Comparison of ENCODE assay signal across 24 mouse cellular contexts in the genomic region with DNA sequence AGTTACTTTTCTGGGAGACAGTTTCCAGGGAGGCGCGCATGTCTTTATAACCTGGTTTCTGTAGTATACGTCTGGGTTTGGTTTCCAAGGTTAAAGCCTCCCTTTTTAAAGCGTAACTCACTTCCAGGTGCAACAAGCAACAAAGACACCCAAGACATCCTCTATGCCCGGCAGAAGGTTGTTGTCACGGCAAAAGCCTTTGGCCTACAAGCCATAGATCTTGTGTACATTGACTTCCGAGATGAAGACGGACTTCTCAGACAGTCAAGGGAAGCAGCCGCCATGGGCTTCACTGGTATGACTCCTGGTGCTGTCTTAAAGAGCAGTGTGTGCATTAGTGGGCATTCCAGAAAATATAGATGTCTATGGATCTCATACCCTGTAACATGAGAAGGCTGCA.
DNase-seq lines count a peak whose midpoint lies in the region; ATAC-seq and TF ChIP-seq lines count a peak whose summit lies in the region.
"Had no signal": no experiment of that assay in that cellular context is flagged by ENCODE, and none has a peak within 500 bp of the region (broad histone marks: within the 10 kb centered on the region; RNA-seq: fewer than 3 reads in every experiment).

No protein-coding gene starts in this region.

- no peak overlapping the region for H3K9ac ChIP-seq in forebrain, embryonic 16.5 days (replicated peaks; ENCODE audit: low read depth, low read length)
- no peak overlapping the region for H3K9ac ChIP-seq in heart, embryonic 12.5 days
- H3K9ac ChIP-seq in midbrain, embryonic 15.5 days, result no peak overlapping the region
- H3K9ac ChIP-seq in midbrain, embryonic 13.5 days (replicated peaks), result no peak overlapping the region
- H3K9ac ChIP-seq: embryonic facial prominence, embryonic 13.5 days; hindbrain, embryonic 13.5 days; intestine, embryonic 15.5 days had no signal

- TF ChIP-seq CTCF in cerebellum, adult 2 months (IDR thresholded peaks at IDR 0.05; ENCODE audit: borderline replicate concordance, insufficient read depth, low read depth, low read length), result no peak

- no peak for TF ChIP-seq POLR2A in cerebellum, adult 2 months (IDR thresholded peaks at IDR 0.05; ENCODE audit: borderline replicate concordance, insufficient read depth, low read length)

- H3K36me3 ChIP-seq in forebrain, embryonic 10.5 days (replicated peaks), result no peaks in the 10 kb centered on the region
- H3K36me3 ChIP-seq in forebrain, embryonic 16.5 days (ENCODE audit: control insufficient read depth, insufficient read depth), result no peaks in the 10 kb centered on the region
- no peaks in the 10 kb centered on the region for H3K36me3 ChIP-seq in heart, embryonic 12.5 days
- H3K36me3 ChIP-seq in midbrain, embryonic 15.5 days (replicated peaks), result no peaks in the 10 kb centered on the region
- H3K36me3 ChIP-seq in midbrain, embryonic 13.5 days, result no peaks in the 10 kb centered on the region
- H3K36me3 ChIP-seq: embryonic facial prominence, embryonic 10.5 days; embryonic facial prominence, embryonic 13.5 days; heart, embryonic 10.5 days; hindbrain, embryonic 13.5 days; intestine, embryonic 15.5 days had no signal

- no peak for ATAC-seq in forebrain, embryonic 16.5 days
- ATAC-seq in heart, embryonic 12.5 days (ENCODE audit: insufficient number of reproducible peaks, low FRiP score), result no peak
- no peak for ATAC-seq in midbrain, embryonic 15.5 days (replicated peaks)
- no peak for ATAC-seq in midbrain, embryonic 13.5 days
- ATAC-seq: activated CD4-positive, CD25-positive, alpha-beta regulatory T cell, adult 4 months; intestine, embryonic 15.5 days had no signal

- no peaks in the 10 kb centered on the region for H3K9me3 ChIP-seq in forebrain, embryonic 10.5 days
- H3K9me3 ChIP-seq in forebrain, embryonic 16.5 days (ENCODE audit: control insufficient read depth, low read length), result no peaks in the 10 kb centered on the region
- no peaks in the 10 kb centered on the region for H3K9me3 ChIP-seq in heart, embryonic 12.5 days (replicated peaks)
- H3K9me3 ChIP-seq in midbrain, embryonic 15.5 days, result no peaks in the 10 kb centered on the region
- H3K9me3 ChIP-seq in midbrain, embryonic 13.5 days, result no peaks in the 10 kb centered on the region
- H3K9me3 ChIP-seq: embryonic facial prominence, embryonic 10.5 days; embryonic facial prominence, embryonic 13.5 days; heart, embryonic 10.5 days; hindbrain, embryonic 13.5 days; intestine, embryonic 15.5 days had no signal

- no peaks in the 10 kb centered on the region for H3K27me3 ChIP-seq in cerebellum, adult 2 months (ENCODE audit: control insufficient read depth, insufficient read depth, low read length)
- H3K27me3 ChIP-seq in forebrain, embryonic 10.5 days (ENCODE audit: poor library complexity, severe bottlenecking), result peaks cover 60% of the 10 kb centered on the region
- peaks cover 5% of the 10 kb centered on the region for H3K27me3 ChIP-seq in forebrain, embryonic 16.5 days (replicated peaks; ENCODE audit: control insufficient read depth, insufficient read depth, low read length)
- no peaks in the 10 kb centered on the region for H3K27me3 ChIP-seq in heart, embryonic 12.5 days (replicated peaks)
- H3K27me3 ChIP-seq in midbrain, embryonic 15.5 days (replicated peaks), result peaks cover 68% of the 10 kb centered on the region
- peaks cover 75% of the 10 kb centered on the region for H3K27me3 ChIP-seq in midbrain, embryonic 13.5 days
- H3K27me3 ChIP-seq: intestine, embryonic 15.5 days had no signal

- H3K4me3 ChIP-seq in cerebellum, adult 2 months (replicated peaks; ENCODE audit: insufficient read depth, low read depth, low read length), result no peak overlapping the region
- H3K4me3 ChIP-seq in forebrain, embryonic 10.5 days, result no peak overlapping the region
- H3K4me3 ChIP-seq in forebrain, embryonic 16.5 days (replicated peaks; ENCODE audit: low read length), result no peak overlapping the region
- no peak overlapping the region for H3K4me3 ChIP-seq in heart, embryonic 12.5 days
- no peak overlapping the region for H3K4me3 ChIP-seq in midbrain, embryonic 15.5 days
- no peak overlapping the region for H3K4me3 ChIP-seq in midbrain, embryonic 13.5 days (replicated peaks)
- H3K4me3 ChIP-seq: embryonic facial prominence, embryonic 10.5 days; embryonic facial prominence, embryonic 13.5 days; erythroblast, embryonic 14.5 days; heart, adult 2 months; heart, embryonic 10.5 days; hindbrain, embryonic 13.5 days; intestine, embryonic 15.5 days had no signal

- DNase-seq in cerebellum, adult 2 months, result no peak
- no peak for DNase-seq in cerebellum, adult 11 months
- DNase-seq in forebrain, embryonic 10.5 days (ENCODE audit: extremely low spot score, low spot score), result no peak
- peak; percentile 74 for DNase-seq in heart, adult 11 months
- DNase-seq: adrenal gland, adult 8-10 months; adrenal gland, postnatal 25 days; cerebellum, adult 9-11 months; cerebellum, postnatal 36 days; embryo, embryonic 11 days; gastrocnemius, postnatal 25 days; heart, adult 2 months; kidney, adult 11 months; kidney, adult 8-10 months had no signal

- peak overlapping the region; percentile 68 for H3K27ac ChIP-seq in cerebellum, adult 2 months (ENCODE audit: insufficient read depth, low read length)
- H3K27ac ChIP-seq in forebrain, embryonic 10.5 days, result peak overlapping the region; percentile 86; the same call in 1 of the 2 replicates
- H3K27ac ChIP-seq in forebrain, embryonic 16.5 days (ENCODE audit: low read length), result no peak overlapping the region
- no peak overlapping the region for H3K27ac ChIP-seq in heart, embryonic 12.5 days (ENCODE audit: poor library complexity, severe bottlenecking)
- 0 out of 2 replicates have a peak overlapping the region, but pooled peaks have one; percentile 13 for H3K27ac ChIP-seq in midbrain, embryonic 15.5 days
- no peak overlapping the region for H3K27ac ChIP-seq in midbrain, embryonic 13.5 days
- H3K27ac ChIP-seq: embryonic facial prominence, embryonic 10.5 days; embryonic facial prominence, embryonic 13.5 days; heart, adult 2 months; heart, embryonic 10.5 days; hindbrain, embryonic 13.5 days; intestine, embryonic 15.5 days had no signal

- no peak overlapping the region for H3K4me2 ChIP-seq in forebrain, embryonic 16.5 days (ENCODE audit: low read length)
- no peak overlapping the region for H3K4me2 ChIP-seq in heart, embryonic 12.5 days
- no peak overlapping the region for H3K4me2 ChIP-seq in midbrain, embryonic 15.5 days
- no peak overlapping the region for H3K4me2 ChIP-seq in midbrain, embryonic 13.5 days (replicated peaks)
- H3K4me2 ChIP-seq: embryonic facial prominence, embryonic 13.5 days; hindbrain, embryonic 13.5 days; intestine, embryonic 15.5 days had no signal

- WGBS in cerebellum, adult 2 months, result 68% methylated on average over 9 of the region's 9 CpGs
- WGBS in forebrain, embryonic 10.5 days, result 90% methylated on average over 9 of the region's 9 CpGs
- WGBS in forebrain, embryonic 16.5 days, result 90% methylated on average over 9 of the region's 9 CpGs
- WGBS in heart, embryonic 12.5 days, result 91% methylated on average over 9 of the region's 9 CpGs
- WGBS in midbrain, embryonic 15.5 days, result 83% methylated on average over 9 of the region's 9 CpGs
- 82% methylated on average over 9 of the region's 9 CpGs for WGBS in midbrain, embryonic 13.5 days

- H3K4me1 ChIP-seq in cerebellum, adult 2 months (ENCODE audit: control insufficient read depth, insufficient read depth, low read length), result peaks cover 11% of the 10 kb centered on the region; the same call in 1 of the 2 replicates
- peaks cover 77% of the 10 kb centered on the region for H3K4me1 ChIP-seq in forebrain, embryonic 10.5 days
- 0 out of 2 replicates have a peak, but pooled peaks cover 1% of the 10 kb centered on the region for H3K4me1 ChIP-seq in forebrain, embryonic 16.5 days (replicated peaks; ENCODE audit: control insufficient read depth, insufficient read depth, low read length)
- peaks cover 9% of the 10 kb centered on the region for H3K4me1 ChIP-seq in heart, embryonic 12.5 days (replicated peaks)
- H3K4me1 ChIP-seq in midbrain, embryonic 15.5 days, result peaks cover 7% of the 10 kb centered on the region; the same call in 1 of the 2 replicates
- peaks cover 36% of the 10 kb centered on the region for H3K4me1 ChIP-seq in midbrain, embryonic 13.5 days (replicated peaks)
- H3K4me1 ChIP-seq: intestine, embryonic 15.5 days had no signal

Comparison
In these comparisons a context has a peak if more than half of its experiments do, and no peak if none do; other contexts are left out.
1. H3K27ac ChIP-seq: peak in cerebellum, adult 2 months (single experiment), forebrain, embryonic 10.5 days (single experiment) and midbrain, embryonic 15.5 days (single experiment); none in forebrain, embryonic 16.5 days (single experiment), heart, embryonic 12.5 days (single experiment) and midbrain, embryonic 13.5 days (single experiment).